In the genomic region with DNA sequence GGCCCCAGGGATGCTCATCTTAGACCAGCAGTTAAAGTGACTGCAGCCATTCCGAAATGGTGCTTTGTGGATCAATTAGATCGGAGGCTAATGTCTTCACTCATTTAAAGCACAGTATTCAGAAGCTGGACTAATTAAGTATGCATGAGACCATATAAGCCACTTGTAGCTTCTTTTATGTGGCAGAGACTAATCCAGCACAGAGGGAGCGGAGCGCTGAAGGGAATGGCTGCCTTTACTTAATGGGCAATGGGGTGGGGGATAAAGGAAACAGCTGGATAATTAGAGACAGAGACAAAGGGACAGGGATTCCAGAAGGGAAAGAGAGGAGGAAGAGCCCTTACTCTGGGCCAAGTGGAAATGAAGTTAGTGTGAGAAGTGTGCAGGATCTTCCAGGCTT, we compare ENCODE assay signal across 18 mouse cellular contexts. TPM values are rescaled to one million over a fixed set of nuclear protein-coding genes. Genes with fewer than 3 reads are reported as not detected.
DNase-seq lines count a peak whose midpoint lies in the region; ATAC-seq and TF ChIP-seq lines count a peak whose summit lies in the region.
"Had no signal": no experiment of that assay in that cellular context is flagged by ENCODE, and none has a peak within 500 bp of the region (broad histone marks: within the 10 kb centered on the region; RNA-seq: fewer than 3 reads in every experiment).

No protein-coding gene starts in this region.

- H3K27ac ChIP-seq in hindbrain, embryonic 16.5 days (ENCODE audit: low read depth, low read length) = no peak overlapping the region
- no peak overlapping the region for H3K27ac ChIP-seq in hindbrain, postnatal 0 days
- H3K27ac ChIP-seq in midbrain, embryonic 14.5 days (replicated peaks; ENCODE audit: low read depth, low read length) = no peak overlapping the region
- no peak overlapping the region for H3K27ac ChIP-seq in midbrain, postnatal 0 days (ENCODE audit: low read depth, low read length)
- H3K27ac ChIP-seq: embryonic facial prominence, embryonic 15.5 days had no signal

- no peaks in the 10 kb centered on the region for H3K9me3 ChIP-seq in hindbrain, embryonic 16.5 days (ENCODE audit: control insufficient read depth, low read length)
- no peaks in the 10 kb centered on the region for H3K9me3 ChIP-seq in hindbrain, postnatal 0 days (ENCODE audit: low read length)
- peaks cover 4% of the 10 kb centered on the region; the same call in 1 of the 2 replicates for H3K9me3 ChIP-seq in midbrain, embryonic 14.5 days (ENCODE audit: control insufficient read depth, low read length)
- H3K9me3 ChIP-seq in midbrain, postnatal 0 days (ENCODE audit: low read length) = no peaks in the 10 kb centered on the region
- H3K9me3 ChIP-seq: embryonic facial prominence, embryonic 15.5 days; megakaryocyte, embryonic 14.5 days had no signal

- peak; percentile 11 for DNase-seq in embryo, embryonic 11 days
- no peak for DNase-seq in embryo, embryonic 9.5 days (ENCODE audit: extremely low spot score)
- no peak for DNase-seq in hindbrain, postnatal 0 days (ENCODE audit: low spot score)
- DNase-seq in midbrain, embryonic 14.5 days = peak; percentile 57
- DNase-seq in midbrain, postnatal 0 days (ENCODE audit: low spot score) = no peak
- peak; percentile 49 for DNase-seq in retina, embryonic 14.5 days (ENCODE audit: low spot score)
- no peak for DNase-seq in heart, postnatal 25 days (ENCODE audit: low spot score)
- DNase-seq: adrenal gland, postnatal 10 days; cerebellum, adult 9-11 months; kidney, adult 11 months; lung, adult 2 months; thymus, postnatal 4 days had no signal

- 34% methylated on average over 4 of the region's 4 CpGs for WGBS in hindbrain, embryonic 16.5 days
- WGBS in hindbrain, postnatal 0 days = 45% methylated on average over 4 of the region's 4 CpGs
- WGBS in midbrain, embryonic 14.5 days = 15% methylated on average over 4 of the region's 4 CpGs
- 21% methylated on average over 4 of the region's 4 CpGs for WGBS in midbrain, postnatal 0 days

- H3K36me3 ChIP-seq in hindbrain, embryonic 16.5 days (ENCODE audit: control insufficient read depth, insufficient read depth, low read length) = no peaks in the 10 kb centered on the region
- no peaks in the 10 kb centered on the region for H3K36me3 ChIP-seq in hindbrain, postnatal 0 days (ENCODE audit: insufficient read depth, low read length)
- 0 out of 2 replicates have a peak, but pooled peaks cover 3% of the 10 kb centered on the region for H3K36me3 ChIP-seq in midbrain, embryonic 14.5 days (ENCODE audit: control insufficient read depth, insufficient read depth, low read length)
- peaks cover 3% of the 10 kb centered on the region; the same call in 1 of the 2 replicates for H3K36me3 ChIP-seq in midbrain, postnatal 0 days (ENCODE audit: insufficient read depth, low read length)

- intact Hi-C loops in heart, postnatal 25 days (cut with DNase I) = no loop called here

- no peak for TF ChIP-seq CTCF in hindbrain, postnatal 0 days (IDR thresholded peaks at IDR 0.05; ENCODE audit: low read depth)
- no peak for TF ChIP-seq CTCF in midbrain, postnatal 0 days (IDR thresholded peaks at IDR 0.05)

- H3K4me3 ChIP-seq in hindbrain, embryonic 16.5 days (ENCODE audit: low read length) = no peak overlapping the region
- H3K4me3 ChIP-seq in hindbrain, postnatal 0 days (ENCODE audit: low read length) = no peak overlapping the region
- no peak overlapping the region for H3K4me3 ChIP-seq in midbrain, embryonic 14.5 days (replicated peaks; ENCODE audit: low read depth, low read length)
- H3K4me3 ChIP-seq in midbrain, postnatal 0 days (ENCODE audit: low read depth, low read length) = no peak overlapping the region
- H3K4me3 ChIP-seq: embryonic facial prominence, embryonic 15.5 days; megakaryocyte, embryonic 14.5 days; myocyte had no signal

- ATAC-seq in hindbrain, embryonic 16.5 days = peak; percentile 58
- ATAC-seq in hindbrain, postnatal 0 days = no peak
- no peak for ATAC-seq in midbrain, embryonic 14.5 days (ENCODE audit: low FRiP score, low TSS enrichment)
- no peak for ATAC-seq in midbrain, postnatal 0 days (ENCODE audit: low FRiP score)
- ATAC-seq: activated CD4-positive, CD25-positive, alpha-beta regulatory T cell, adult 4 months had no signal

- H3K4me2 ChIP-seq in hindbrain, embryonic 16.5 days (ENCODE audit: low read length) = no peak overlapping the region
- no peak overlapping the region for H3K4me2 ChIP-seq in hindbrain, postnatal 0 days (ENCODE audit: low read depth, low read length)
- H3K4me2 ChIP-seq in midbrain, embryonic 14.5 days (ENCODE audit: low read length) = no peak overlapping the region
- no peak overlapping the region for H3K4me2 ChIP-seq in midbrain, postnatal 0 days (ENCODE audit: low read depth, low read length, poor library complexity, severe bottlenecking)
- H3K4me2 ChIP-seq: embryonic facial prominence, embryonic 15.5 days; liver, embryonic 11.5 days had no signal

- no peak overlapping the region for H3K9ac ChIP-seq in hindbrain, embryonic 16.5 days (ENCODE audit: low read depth, low read length)
- H3K9ac ChIP-seq in hindbrain, postnatal 0 days (replicated peaks; ENCODE audit: low read length) = no peak overlapping the region
- no peak overlapping the region for H3K9ac ChIP-seq in midbrain, embryonic 14.5 days (replicated peaks; ENCODE audit: low read length)
- H3K9ac ChIP-seq in midbrain, postnatal 0 days (replicated peaks; ENCODE audit: low read length, poor library complexity, severe bottlenecking) = no peak overlapping the region
- H3K9ac ChIP-seq: embryonic facial prominence, embryonic 15.5 days had no signal

- H3K27me3 ChIP-seq in hindbrain, embryonic 16.5 days (replicated peaks; ENCODE audit: control insufficient read depth, insufficient read depth, low read length) = no peaks in the 10 kb centered on the region
- no peaks in the 10 kb centered on the region for H3K27me3 ChIP-seq in hindbrain, postnatal 0 days (ENCODE audit: insufficient read depth, low read length)
- H3K27me3 ChIP-seq in midbrain, embryonic 14.5 days (ENCODE audit: control insufficient read depth, insufficient read depth, low read length) = no peaks in the 10 kb centered on the region
- H3K27me3 ChIP-seq in midbrain, postnatal 0 days (ENCODE audit: insufficient read depth, low read length) = no peaks in the 10 kb centered on the region
- H3K27me3 ChIP-seq: embryonic facial prominence, embryonic 15.5 days; megakaryocyte, embryonic 14.5 days had no signal

- H3K4me1 ChIP-seq in hindbrain, embryonic 16.5 days (ENCODE audit: control insufficient read depth, insufficient read depth, low read depth, low read length) = no peaks in the 10 kb centered on the region; the same call in 1 of the 2 replicates
- H3K4me1 ChIP-seq in hindbrain, postnatal 0 days (ENCODE audit: insufficient read depth, low read length) = no peaks in the 10 kb centered on the region
- H3K4me1 ChIP-seq in midbrain, embryonic 14.5 days (ENCODE audit: control insufficient read depth, insufficient read depth, low read length) = 0 out of 2 replicates have a peak, but pooled peaks cover 3% of the 10 kb centered on the region
- H3K4me1 ChIP-seq in midbrain, postnatal 0 days (ENCODE audit: insufficient read depth, low read length) = no peaks in the 10 kb centered on the region
- H3K4me1 ChIP-seq: embryonic facial prominence, embryonic 15.5 days had no signal

RNA-seq across cellular contexts. Expression of a gene that starts 46.4 kb away (rescaled TPM):
- 18.9 and 21.0 TPM in 2 replicates for polyA plus RNA-seq in hindbrain, embryonic 16.5 days (2015; fragmentation: Nextera tagmentation; extraction: Ambion mirVana)
- 17.9 and 20.7 TPM in 2 replicates for total RNA-seq in hindbrain, postnatal 0 days (2014; rRNA removed)
- polyA plus RNA-seq in hindbrain, postnatal 0 days (2015; fragmentation: Nextera tagmentation; extraction: Ambion mirVana) = 14.7 and 15.0 TPM in 2 replicates
- 18.9 and 25.4 TPM in 2 replicates for polyA plus RNA-seq in midbrain, embryonic 14.5 days (2014; fragmentation: Nextera tagmentation; extraction: Ambion mirVana)
- total RNA-seq in midbrain, postnatal 0 days (2014; rRNA removed) = 32.7 and 39.2 TPM in 2 replicates
- polyA plus RNA-seq in midbrain, postnatal 0 days (2015; fragmentation: Nextera tagmentation; extraction: Ambion mirVana) = 21.8 and 23.4 TPM in 2 replicates
- 100 to 1,000 TPM in 1 of 2 experiments, 10 to 100 TPM in 1; 95.3 to 105 TPM for total RNA-seq in heart, postnatal 25 days (2021)

Comparison
In these comparisons a context has a peak if more than half of its experiments do, and no peak if none do; other contexts are left out.
1. DNase-seq: peak in embryo, embryonic 11 days (single experiment), midbrain, embryonic 14.5 days (single experiment) and retina, embryonic 14.5 days (single experiment); none in embryo, embryonic 9.5 days (single experiment), hindbrain, postnatal 0 days (single experiment), midbrain, postnatal 0 days (single experiment) and heart, postnatal 25 days (single experiment).